Mouse (Mus musculus) embryonic facial prominence, embryonic 11.5 days (tissue): Measurements from ENCODE around the gene Map7d1. TPM values are rescaled to one million over a fixed set of nuclear protein-coding genes. Genes with fewer than 3 reads are reported as not detected.

Source experiments
- ATAC-seq: fragments of 200-750 bp; cut with Nextera tagmentation; replicated peaks from 2 replicates; pipeline ENCODE4 v1.8.0; 2017; ENCODE audit warnings: low read depth; ENCODE audit not compliant: insufficient number of reproducible peaks, low FRiP score, low TSS enrichment
- DNase-seq: peaks from one replicate; pipeline ENCODE4 v3.0.0-alpha.2; 2015; ENCODE audit warnings: low spot score
- H3K27ac ChIP-seq: fragments of 300-500 bp; sonication (generic); replicated peaks from 2 replicates; pipeline ENCODE4 v1.5.1; 2014; ENCODE audit warnings: mild to moderate bottlenecking, low read depth, low read length, control low read depth
- H3K27me3 ChIP-seq: fragments of 300-500 bp; sonication (generic); 2 replicates; pipeline ENCODE4 v1.6.1; 2014; ENCODE audit warnings: mild to moderate bottlenecking, low read length, moderate library complexity, mixed read lengths; ENCODE audit not compliant: control insufficient read depth, insufficient read depth
- H3K36me3 ChIP-seq: fragments of 300-500 bp; sonication (generic); replicated peaks from 2 replicates; pipeline ENCODE4 v1.6.1; 2014; ENCODE audit warnings: low read depth, mild to moderate bottlenecking, low read length, moderate library complexity, mixed read lengths; ENCODE audit not compliant: control insufficient read depth, insufficient read depth
- H3K4me1 ChIP-seq: fragments of 300-500 bp; sonication (generic); 2 replicates; pipeline ENCODE4 v1.6.1; 2014; ENCODE audit warnings: low read length, mixed read lengths; ENCODE audit not compliant: control insufficient read depth, insufficient read depth
- H3K4me2 ChIP-seq: fragments of 300-500 bp; sonication (generic); 2 replicates; pipeline ENCODE4 v1.6.1; 2014; ENCODE audit warnings: low read depth, mild to moderate bottlenecking, control low read depth, low read length, moderate library complexity
- H3K4me3 ChIP-seq: fragments of 300-500 bp; sonication (generic); 2 replicates; pipeline ENCODE4 v1.5.1; 2014; ENCODE audit warnings: low read depth, low read length, control low read depth
- H3K9ac ChIP-seq: fragments of 300-500 bp; sonication (generic); replicated peaks from 2 replicates; pipeline ENCODE4 v1.6.1; 2014; ENCODE audit warnings: mild to moderate bottlenecking, control low read depth, low read length
- H3K9me3 ChIP-seq: fragments of 300-500 bp; sonication (generic); replicated peaks from 2 replicates; pipeline ENCODE4 v1.6.1; 2016; ENCODE audit warnings: mild to moderate bottlenecking, low read length, inconsistent platforms, mixed read lengths; ENCODE audit not compliant: control insufficient read depth
- WGBS: fragments of 180-500 bp; shearing (Covaris S2); extraction: QIAGEN DNeasy Blood & Tissue Kit; methylation state at CpG from one replicate; pipeline ENCODE4 v1.1.7; 2014; 5-methylcytosine and 5-hydroxymethylcytosine counted together
- polyA plus RNA-seq: library from polyadenylated mRNA; unstranded; fragments of >200 nt; fragmentation: Nextera tagmentation; extraction: Ambion mirVana; gene quantifications from 2 replicates; pipeline ENCODE4 v1.2.1, GENCODE M21; 2014

Map7d1 gene
- polyA plus RNA-seq, 1 experiment from 2014 or later = 47.0 TPM

GRCm38 (mm10) chr4:126235191-126235590 is 21.0 kb downstream of the Map7d1 start:
- peaks cover 38% of the 10 kb centered on the region for H3K36me3 ChIP-seq
- H3K4me2 ChIP-seq = no peak overlapping the region
- no peaks in the 10 kb centered on the region for H3K9me3 ChIP-seq
- H3K4me1 ChIP-seq = no peaks in the 10 kb centered on the region
- no peak overlapping the region for H3K4me3 ChIP-seq
- DNase-seq (no peak), ATAC-seq (no peak)
- H3K27ac ChIP-seq = no peak overlapping the region
- 90% methylated on average over 10 of the region's 10 CpGs for WGBS
- H3K9ac ChIP-seq = no peak overlapping the region
- no peaks in the 10 kb centered on the region for H3K27me3 ChIP-seq

GRCm38 (mm10) chr4:126234496-126235175 is 21.5 kb downstream of the Map7d1 start:
- no peak overlapping the region for H3K27ac ChIP-seq

GRCm38 (mm10) chr4:126233676-126234308 is 22.4 kb downstream of the Map7d1 start:
- 92% methylated on average over 29 of the region's 29 CpGs for WGBS

More at GRCm38 (mm10) chr4:126234496-126235175, 21.5 kb downstream of the Map7d1 start:
- WGBS = 88% methylated on average over 18 of the region's 18 CpGs
- no peak overlapping the region for H3K4me2 ChIP-seq
- H3K9me3 ChIP-seq = no peaks in the 10 kb centered on the region
- H3K27me3 ChIP-seq = no peaks in the 10 kb centered on the region
- ATAC-seq (no peak), DNase-seq (no peak)
- H3K9ac ChIP-seq = no peak overlapping the region
- H3K4me3 ChIP-seq = no peak overlapping the region
- peaks cover 38% of the 10 kb centered on the region for H3K36me3 ChIP-seq
- no peaks in the 10 kb centered on the region for H3K4me1 ChIP-seq

GRCm38 (mm10) chr4:126229900-126230299 is 26.2 kb downstream of the Map7d1 start:
- Histone ChIP-seq H3K36me3 (peaks cover 19% of the 10 kb centered on the region), H3K27me3 (no peaks in the 10 kb centered on the region), H3K4me3 (no peak overlapping the region), H3K27ac (no peak overlapping the region), H3K4me1 (no peaks in the 10 kb centered on the region; the same call in 1 of the 2 replicates), H3K9ac (no peak overlapping the region), H3K9me3 (no peaks in the 10 kb centered on the region), H3K4me2 (no peak overlapping the region)
- 77% methylated on average over 7 of the region's 7 CpGs for WGBS
- DNase-seq = no peak
- no peak for ATAC-seq

More at GRCm38 (mm10) chr4:126233676-126234308, 22.4 kb downstream of the Map7d1 start:
- no peaks in the 10 kb centered on the region for H3K9me3 ChIP-seq
- no peak overlapping the region for H3K4me3 ChIP-seq
- H3K27me3 ChIP-seq = no peaks in the 10 kb centered on the region
- no peak overlapping the region for H3K4me2 ChIP-seq
- no peaks in the 10 kb centered on the region for H3K4me1 ChIP-seq
- H3K9ac ChIP-seq = no peak overlapping the region
- H3K36me3 ChIP-seq = peaks cover 38% of the 10 kb centered on the region
- ATAC-seq (no peak), DNase-seq (no peak)
- no peak overlapping the region for H3K27ac ChIP-seq

GRCm38 (mm10) chr4:126228144-126228543 is 28.0 kb downstream of the Map7d1 start:
- H3K36me3 ChIP-seq = peaks cover 6% of the 10 kb centered on the region
- DNase-seq = no peak
- H3K27ac ChIP-seq = no peak overlapping the region
- H3K9ac ChIP-seq = no peak overlapping the region
- no peaks in the 10 kb centered on the region for H3K9me3 ChIP-seq
- H3K4me1 ChIP-seq = no peaks in the 10 kb centered on the region; the same call in 1 of the 2 replicates
- H3K4me2 ChIP-seq = no peak overlapping the region
- no peaks in the 10 kb centered on the region for H3K27me3 ChIP-seq
- H3K4me3 ChIP-seq = no peak overlapping the region
- 21% methylated on average over 5 of the region's 5 CpGs for WGBS
- ATAC-seq = no peak

- H3K27ac ChIP-seq = no peak overlapping the region
- no peak overlapping the region for H3K4me3 ChIP-seq
- peak; percentile 79 for ATAC-seq
These were observed 28.9 kb downstream of the Map7d1 start for GRCm38 (mm10) chr4:126227077-126227761.

GRCm38 (mm10) chr4:126226640-126227039 is 29.5 kb downstream of the Map7d1 start:
- Histone ChIP-seq H3K27me3 (no peaks in the 10 kb centered on the region), H3K4me2 (no peak overlapping the region), H3K36me3 (no peaks in the 10 kb centered on the region; the same call in 1 of the 2 replicates), H3K9me3 (no peaks in the 10 kb centered on the region), H3K9ac (no peak overlapping the region), H3K27ac (no peak overlapping the region), H3K4me3 (no peak overlapping the region), H3K4me1 (no peaks in the 10 kb centered on the region; the same call in 1 of the 2 replicates)
- ATAC-seq (no peak), DNase-seq (no peak)
- 51% methylated on average over 12 of the region's 12 CpGs for WGBS

More at GRCm38 (mm10) chr4:126227077-126227761, 28.9 kb downstream of the Map7d1 start:
- H3K4me2 ChIP-seq = peak overlapping the region; percentile 38
- H3K9me3 ChIP-seq = no peaks in the 10 kb centered on the region
- WGBS = 4% methylated on average over 18 of the region's 18 CpGs
- H3K9ac ChIP-seq = no peak overlapping the region
- peak; percentile 95 for DNase-seq
- H3K36me3 ChIP-seq = peaks cover 3% of the 10 kb centered on the region; the same call in 1 of the 2 replicates
- no peaks in the 10 kb centered on the region; the same call in 1 of the 2 replicates for H3K4me1 ChIP-seq
- no peaks in the 10 kb centered on the region for H3K27me3 ChIP-seq
